Mouse (Mus musculus): ENCODE results near the gene Ms4a5. TPM values are rescaled to one million over a fixed set of nuclear protein-coding genes. Genes with fewer than 3 reads are reported as not detected.

Gene Ms4a5
- polyA plus RNA-seq (2014; fragmentation: Illumina TruSeq; extraction: RNeasy Lipid Tissue Mini Kit (QIAGEN cat#74804); ENCODE audit: low replicate concordance) = not detected

DNA sequence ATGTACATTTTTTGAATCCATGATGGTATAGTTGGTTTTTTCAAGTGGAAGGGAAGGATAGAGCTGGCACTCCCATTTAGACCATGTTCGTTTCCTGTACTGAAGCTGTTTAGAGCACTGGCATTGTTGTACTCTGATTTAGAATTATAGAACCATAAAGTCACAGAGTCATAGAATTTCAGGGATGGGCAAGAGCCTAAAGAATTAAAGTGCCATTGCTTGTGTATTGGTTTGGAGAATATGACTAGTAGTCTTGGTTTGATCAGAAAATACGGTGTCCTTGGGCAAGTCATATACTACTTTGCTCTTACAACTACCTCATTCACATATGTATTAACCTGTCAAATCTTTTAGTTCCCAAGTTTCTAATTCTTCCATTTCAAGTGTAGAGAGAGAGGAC, at the start of gene Ms4a5:
Gene Ms4a5 (minus strand): TSS at position 101 of the 400 bp plus-strand sequence.

DNA sequence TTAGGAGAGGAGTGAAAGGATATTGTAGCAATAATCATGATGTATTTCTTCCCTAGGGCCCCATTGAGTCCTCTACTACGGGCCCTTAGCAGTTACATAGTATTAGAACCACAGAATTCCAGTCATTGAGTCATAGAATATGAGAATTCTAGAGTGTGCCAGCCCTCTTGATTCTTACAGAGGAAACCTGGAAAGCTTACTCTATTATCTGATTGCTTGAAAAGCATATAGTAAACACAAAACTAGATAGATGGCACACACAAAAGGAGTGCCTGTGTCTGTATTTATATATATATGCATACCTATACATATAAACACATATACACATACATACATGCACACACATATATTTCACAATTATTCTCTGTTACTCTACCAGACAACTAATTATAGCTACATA, 30.7 kb upstream of the Ms4a5 start, which contains the start of gene Ms4a14:
Gene Ms4a14 (minus strand): TSS at position 101 of the 400 bp plus-strand sequence.

GRCm38 (mm10) chr19:11266052-11266845, 17.4 kb downstream of the Ms4a5 start, which contains the start of gene Ms4a1:
Ms4a1 (minus strand) TSS chr19:11266241.

DNA sequence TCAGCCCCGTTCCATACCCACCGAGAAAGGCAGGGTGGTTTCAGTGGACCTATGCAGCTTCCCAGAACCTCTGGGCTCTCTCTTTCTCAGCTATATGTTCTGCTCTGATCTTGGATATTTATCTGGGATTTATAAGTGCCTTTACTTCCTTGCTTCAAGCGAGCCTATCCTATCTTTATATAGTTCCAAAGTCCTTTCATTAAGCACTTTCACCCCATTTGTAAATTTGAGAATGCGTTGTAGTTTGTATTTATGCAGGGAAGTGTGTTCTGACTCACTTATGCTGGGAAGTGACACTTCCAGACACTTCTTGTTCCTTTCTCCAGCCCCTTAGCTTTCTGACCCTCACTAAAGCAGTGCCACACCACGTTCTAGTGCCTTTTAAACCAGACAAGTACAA, 51.3 kb downstream of the Ms4a5 start, which contains the start of gene Ms4a12:
Gene Ms4a12 (minus strand): TSS at position 101 of the 400 bp plus-strand sequence.

Other genes starting within 250 kb of the Ms4a5 start
- gene Ms4a8a, start 202.8 kb downstream of the Ms4a5 start, polyA plus RNA-seq (2014; fragmentation: Illumina TruSeq; extraction: RNeasy Lipid Tissue Mini Kit (QIAGEN cat#74804); ENCODE audit: low replicate concordance) = 313 TPM
- not detected for gene 1700017D01Rik, start 153.0 kb downstream of the Ms4a5 start, polyA plus RNA-seq (2014; fragmentation: Illumina TruSeq; extraction: RNeasy Lipid Tissue Mini Kit (QIAGEN cat#74804); ENCODE audit: low replicate concordance)
- gene 1700025F22Rik, start 118.6 kb downstream of the Ms4a5 start, polyA plus RNA-seq (2014; fragmentation: Illumina TruSeq; extraction: RNeasy Lipid Tissue Mini Kit (QIAGEN cat#74804); ENCODE audit: low replicate concordance) = not detected
- not detected for gene Ms4a13, start 87.1 kb downstream of the Ms4a5 start, polyA plus RNA-seq (2014; fragmentation: Illumina TruSeq; extraction: RNeasy Lipid Tissue Mini Kit (QIAGEN cat#74804); ENCODE audit: low replicate concordance)
- gene Ms4a12, start 51.4 kb downstream of the Ms4a5 start, polyA plus RNA-seq (2014; fragmentation: Illumina TruSeq; extraction: RNeasy Lipid Tissue Mini Kit (QIAGEN cat#74804); ENCODE audit: low replicate concordance) = 118 TPM
- gene Ms4a1, start 17.6 kb downstream of the Ms4a5 start, polyA plus RNA-seq (2014; fragmentation: Illumina TruSeq; extraction: RNeasy Lipid Tissue Mini Kit (QIAGEN cat#74804); ENCODE audit: low replicate concordance) = 18.9 TPM
- 5.7 TPM for gene Ms4a14, start 30.6 kb upstream of the Ms4a5 start, polyA plus RNA-seq (2014; fragmentation: Illumina TruSeq; extraction: RNeasy Lipid Tissue Mini Kit (QIAGEN cat#74804); ENCODE audit: low replicate concordance)
- 28.0 TPM for gene Ms4a7, start 52.3 kb upstream of the Ms4a5 start, polyA plus RNA-seq (2014; fragmentation: Illumina TruSeq; extraction: RNeasy Lipid Tissue Mini Kit (QIAGEN cat#74804); ENCODE audit: low replicate concordance)
- gene Ms4a4a, start 91.7 kb upstream of the Ms4a5 start, polyA plus RNA-seq (2014; fragmentation: Illumina TruSeq; extraction: RNeasy Lipid Tissue Mini Kit (QIAGEN cat#74804); ENCODE audit: low replicate concordance) = 18.4 TPM
- 5.5 TPM for gene Ms4a4c, start 120.9 kb upstream of the Ms4a5 start, polyA plus RNA-seq (2014; fragmentation: Illumina TruSeq; extraction: RNeasy Lipid Tissue Mini Kit (QIAGEN cat#74804); ENCODE audit: low replicate concordance)
- 8.9 TPM for gene Ms4a4b, start 159.7 kb upstream of the Ms4a5 start, polyA plus RNA-seq (2014; fragmentation: Illumina TruSeq; extraction: RNeasy Lipid Tissue Mini Kit (QIAGEN cat#74804); ENCODE audit: low replicate concordance)
- gene Ms4a6c, start 185.5 kb upstream of the Ms4a5 start, polyA plus RNA-seq (2014; fragmentation: Illumina TruSeq; extraction: RNeasy Lipid Tissue Mini Kit (QIAGEN cat#74804); ENCODE audit: low replicate concordance) = 45.5 TPM
- 4.4 TPM for gene Gm8369, start 202.1 kb upstream of the Ms4a5 start, polyA plus RNA-seq (2014; fragmentation: Illumina TruSeq; extraction: RNeasy Lipid Tissue Mini Kit (QIAGEN cat#74804); ENCODE audit: low replicate concordance)
- 24.6 TPM for gene Ms4a6b, start 232.6 kb upstream of the Ms4a5 start, polyA plus RNA-seq (2014; fragmentation: Illumina TruSeq; extraction: RNeasy Lipid Tissue Mini Kit (QIAGEN cat#74804); ENCODE audit: low replicate concordance)

Data from small intestine, adult 10 weeks (tissue).